Comparison of ENCODE assay signal across 7 mouse cellular contexts in genomic region chr15:87544401-87545129, GRCm38 (mm10). TPM values are rescaled to one million over a fixed set of nuclear protein-coding genes. Genes with fewer than 3 reads are reported as not detected.
DNase-seq lines count a peak whose midpoint lies in the region; ATAC-seq lines count a peak whose summit lies in the region.

No protein-coding gene starts in this region.

- H3K27me3 ChIP-seq in heart, embryonic 13.5 days (replicated peaks): peaks cover 97% of the 10 kb centered on the region
- peaks cover 38% of the 10 kb centered on the region for H3K27me3 ChIP-seq in limb, embryonic 11.5 days (ENCODE audit: control insufficient read depth, insufficient read depth, low read length)
- peaks cover 15% of the 10 kb centered on the region for H3K27me3 ChIP-seq in neural tube, embryonic 11.5 days (ENCODE audit: control insufficient read depth, insufficient read depth, low read length)

- H3K4me3 ChIP-seq in heart, embryonic 13.5 days: peak overlapping the region; percentile 55
- H3K4me3 ChIP-seq in limb, embryonic 11.5 days (ENCODE audit: low read depth, low read length): peak overlapping the region; percentile 41
- peak overlapping the region; percentile 71 for H3K4me3 ChIP-seq in neural tube, embryonic 11.5 days (ENCODE audit: low read depth, low read length)

- peak overlapping the region; percentile 91 for H3K4me2 ChIP-seq in heart, embryonic 13.5 days
- peak overlapping the region; percentile 91 for H3K4me2 ChIP-seq in limb, embryonic 11.5 days (ENCODE audit: low read depth, severe bottlenecking)
- H3K4me2 ChIP-seq in neural tube, embryonic 11.5 days (ENCODE audit: low read depth): peak overlapping the region; percentile 87

- DNase-seq in thymus, postnatal 4 days: peak; percentile 8
- no peak for DNase-seq in thymus, postnatal 10 days (ENCODE audit: low spot score in 2 of 2)
- DNase-seq in limb, embryonic 11.5 days (ENCODE audit: low spot score): peak; percentile 77
- peak; percentile 79 for DNase-seq in neural tube, embryonic 11.5 days (ENCODE audit: low spot score)

- 0 out of 2 replicates have a peak, but pooled peaks have one; percentile 18 for ATAC-seq in common myeloid progenitor, adult 5-6 weeks (replicated peaks; ENCODE audit: low read depth, poor library complexity, severe bottlenecking)
- 0 out of 2 replicates have a peak, but pooled peaks have one; percentile 33 for ATAC-seq in heart, embryonic 13.5 days (ENCODE audit: extremely low read depth, insufficient number of reproducible peaks, low FRiP score, low TSS enrichment)
- peak; percentile 65; the same call in 1 of the 2 replicates for ATAC-seq in limb, embryonic 11.5 days (ENCODE audit: insufficient number of reproducible peaks, low FRiP score, low TSS enrichment, low read depth)
- peak; percentile 56; the same call in 1 of the 2 replicates for ATAC-seq in neural tube, embryonic 11.5 days (ENCODE audit: insufficient read depth, low FRiP score, low TSS enrichment)
- no peak for ATAC-seq in CD4-positive, CD25-positive, alpha-beta regulatory T cell, adult 4 months

- H3K27ac ChIP-seq in heart, embryonic 13.5 days (replicated peaks): no peak overlapping the region
- H3K27ac ChIP-seq in limb, embryonic 11.5 days (replicated peaks; ENCODE audit: low read depth, low read length): no peak overlapping the region
- H3K27ac ChIP-seq in neural tube, embryonic 11.5 days (ENCODE audit: low read depth, low read length): 0 out of 2 replicates have a peak overlapping the region, but pooled peaks have one; percentile 27

- H3K4me1 ChIP-seq in heart, embryonic 13.5 days: peaks cover 12% of the 10 kb centered on the region
- H3K4me1 ChIP-seq in limb, embryonic 11.5 days (ENCODE audit: control insufficient read depth, insufficient read depth, low read length): 0 out of 2 replicates have a peak, but pooled peaks cover 3% of the 10 kb centered on the region
- peaks cover 8% of the 10 kb centered on the region; the same call in 1 of the 2 replicates for H3K4me1 ChIP-seq in neural tube, embryonic 11.5 days (ENCODE audit: control insufficient read depth, insufficient read depth, low read length)

- no peaks in the 10 kb centered on the region for H3K36me3 ChIP-seq in heart, embryonic 13.5 days
- H3K36me3 ChIP-seq in limb, embryonic 11.5 days (ENCODE audit: control insufficient read depth, insufficient read depth, low read length): no peaks in the 10 kb centered on the region
- no peaks in the 10 kb centered on the region for H3K36me3 ChIP-seq in neural tube, embryonic 11.5 days (ENCODE audit: control insufficient read depth, insufficient read depth, low read length)

- H3K9ac ChIP-seq in heart, embryonic 13.5 days: peak overlapping the region; percentile 59
- H3K9ac ChIP-seq in limb, embryonic 11.5 days (ENCODE audit: low read length): peak overlapping the region; percentile 55
- peak overlapping the region; percentile 88 for H3K9ac ChIP-seq in neural tube, embryonic 11.5 days (ENCODE audit: low read length)

- no peaks in the 10 kb centered on the region for H3K9me3 ChIP-seq in heart, embryonic 13.5 days
- H3K9me3 ChIP-seq in limb, embryonic 11.5 days (ENCODE audit: control insufficient read depth, low read length): no peaks in the 10 kb centered on the region
- no peaks in the 10 kb centered on the region for H3K9me3 ChIP-seq in neural tube, embryonic 11.5 days (ENCODE audit: control insufficient read depth, low read length)

- under 1% methylated on average over 84 of the region's 84 CpGs for WGBS in heart, embryonic 13.5 days
- under 1% methylated on average over 65 of the region's 84 CpGs for WGBS in limb, embryonic 11.5 days
- under 1% methylated on average over 63 of the region's 84 CpGs for WGBS in neural tube, embryonic 11.5 days

RNA-seq across cellular contexts. Expression of gene Fam19a5, which starts 0.5 kb away (rescaled TPM):
- not detected in 2 replicates for total RNA-seq in common myeloid progenitor, adult 5-6 weeks (2017)
- 0.37 and 0.64 TPM in 2 replicates for polyA plus RNA-seq in heart, embryonic 13.5 days (2015; fragmentation: Nextera tagmentation; extraction: Ambion mirVana)
- polyA plus RNA-seq in limb, embryonic 11.5 days (2014; fragmentation: Nextera tagmentation; extraction: Ambion mirVana): 3.2 and 4.0 TPM in 2 replicates
- polyA plus RNA-seq in neural tube, embryonic 11.5 days (2014; fragmentation: Nextera tagmentation; extraction: Ambion mirVana): 9.4 and 9.7 TPM in 2 replicates
- not detected for polyA plus RNA-seq in CD4-positive, CD25-positive, alpha-beta regulatory T cell, adult 4 months (2017; shearing (Covaris generic))

Comparison
In these comparisons a context has a peak if more than half of its experiments do, and no peak if none do; other contexts are left out.
1. DNase-seq: peak in thymus, postnatal 4 days (single experiment), limb, embryonic 11.5 days (single experiment) and neural tube, embryonic 11.5 days (single experiment); none in thymus, postnatal 10 days (0 of 2).
2. Peak in every context shown above with its lines, with median percentiles within 50 percentile points of each other: H3K4me2 ChIP-seq, H3K4me3 ChIP-seq and H3K9ac ChIP-seq.